Comparison of ENCODE assay signal across 26 mouse cellular contexts in the genomic region with DNA sequence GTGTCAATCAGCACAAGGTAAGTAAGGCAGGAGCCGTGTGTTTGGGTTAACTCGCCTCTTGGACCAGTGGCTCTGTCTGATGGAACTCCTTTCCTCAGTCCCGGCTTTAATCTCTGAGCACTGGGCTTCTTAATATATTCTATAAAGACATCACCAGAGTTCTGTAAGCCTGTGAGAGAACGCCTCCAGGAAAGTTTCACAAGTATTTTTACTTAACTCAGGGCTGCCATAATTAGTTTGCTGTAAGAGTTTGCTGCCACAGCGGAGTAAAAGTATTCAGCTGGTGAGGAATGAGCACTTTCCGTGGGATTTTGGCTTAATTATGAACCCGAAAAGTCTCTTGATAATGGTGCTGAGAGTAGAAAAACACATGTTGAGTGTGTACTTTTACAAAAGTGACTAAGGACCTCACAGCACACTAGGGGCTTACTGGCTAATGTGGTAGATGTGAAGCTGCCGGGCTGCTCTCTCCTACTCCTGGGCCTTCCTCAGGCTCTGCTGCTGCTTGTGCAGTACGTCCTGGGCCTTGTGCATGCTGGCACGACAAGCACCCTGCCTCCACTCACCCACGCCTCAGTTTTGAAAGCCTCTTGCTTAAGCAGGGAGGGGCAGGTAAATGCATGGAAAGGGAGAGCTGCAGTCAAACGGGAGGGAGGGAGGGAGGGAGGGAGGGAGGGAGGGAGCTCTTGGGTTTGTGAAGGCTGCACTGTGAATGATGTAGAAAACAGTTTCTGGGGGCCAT. TPM values are rescaled to one million over a fixed set of nuclear protein-coding genes. Genes with fewer than 3 reads are reported as not detected.
"Had no signal": no experiment of that assay in that cellular context is flagged by ENCODE, and none has a peak within 500 bp of the region (broad histone marks: within the 10 kb centered on the region; RNA-seq: fewer than 3 reads in every experiment).

No protein-coding gene starts in this region.

- H3K4me3 ChIP-seq: layer of hippocampus, adult 2 months; limb, embryonic 10.5 days; limb, embryonic 13.5 days; liver, embryonic 12.5 days; liver, embryonic 15.5 days; lung, embryonic 15.5 days; megakaryocyte, embryonic 14.5 days; midbrain, embryonic 10.5 days; midbrain, embryonic 13.5 days; myocyte; neural tube, embryonic 13.5 days had no signal

- H3K27ac ChIP-seq: kidney, postnatal 0 days; layer of hippocampus, adult 2 months; limb, embryonic 10.5 days; limb, embryonic 13.5 days; liver, embryonic 12.5 days; liver, embryonic 15.5 days; lung, embryonic 15.5 days; midbrain, embryonic 10.5 days; midbrain, embryonic 13.5 days; neural tube, embryonic 13.5 days; stomach, postnatal 0 days had no signal

- ATAC-seq: intestine, postnatal 0 days; liver, embryonic 12.5 days; midbrain, embryonic 13.5 days; midbrain, embryonic 16.5 days had no signal

- DNase-seq: kidney, adult 2 months; kidney, postnatal 25 days; layer of hippocampus, adult 9-11 months; liver; lung, adult 18-20 months; lung, postnatal 10 days; lung, postnatal 36 days; retina, postnatal 1 day; right cerebral cortex, postnatal 4 days; thymus, postnatal 4 days had no signal

RNA-seq across cellular contexts. Expression of gene Ttc21a, which starts 34.8 kb away (rescaled TPM):
- total RNA-seq: monocyte, adult 5-6 weeks had no signal
- polyA plus RNA-seq: intestine, postnatal 0 days had no signal
